Mouse (Mus musculus): Measurements from ENCODE around the gene Socs7. TPM values are rescaled to one million over a fixed set of nuclear protein-coding genes. Genes with fewer than 3 reads are reported as not detected.

The Socs7 gene
- polyA plus RNA-seq, 1 experiment from 2014 or later: 21.7 TPM

- in situ Hi-C loops (cut with MboI; ENCODE audit: low pct_unique_long_range_greater_than_20kb): loop anchor here (25.0 kb wide), 1 partner anchor 252 kb away; no protein-coding TSS in a partner anchor
- no peak for TF ChIP-seq CTCF (IDR thresholded peaks at IDR 0.05)
- ATAC-seq (no peak), DNase-seq (ENCODE audit: low read depth, low spot score) (no peak)
- no peaks in the 10 kb centered on the region for H3K27me3 ChIP-seq
- ChIA-PET CTCF (no interaction called here), POLR2A (no interaction called here)
These were observed 23.4 kb upstream of the Socs7 start for GRCm38 (mm10) chr11:97338977-97339315.

- DNase-seq (ENCODE audit: low read depth, low spot score) (no peak), ATAC-seq (no peak)
- ChIA-PET POLR2A (interaction anchor here (0.6 kb wide), 1 partner anchor 52 kb away, joined by 3 read pairs; no protein-coding TSS in a partner anchor), CTCF (interaction anchor here (1.0 kb wide), 1 partner anchor 15 kb away, joined by 4 read pairs; no protein-coding TSS in a partner anchor)
- H3K27me3 ChIP-seq: no peaks in the 10 kb centered on the region
- TF ChIP-seq CTCF (IDR thresholded peaks at IDR 0.05): no peak
- in situ Hi-C loops (cut with MboI; ENCODE audit: low pct_unique_long_range_greater_than_20kb): loop anchor here (25.0 kb wide), 1 partner anchor 256 kb away; no protein-coding TSS in a partner anchor
These were observed 19.2 kb upstream of the Socs7 start for GRCm38 (mm10) chr11:97343175-97343574.

GRCm38 (mm10) chr11:97343619-97344018 lies 18.7 kb upstream of the Socs7 start:
- TF ChIP-seq CTCF (IDR thresholded peaks at IDR 0.05): no peak
- ATAC-seq: no peak
- CTCF ChIA-PET: interaction anchor here (0.8 to 1.0 kb wide), 2 partner anchors 9 to 15 kb away, joined by 4 to 5 read pairs; no protein-coding TSS in a partner anchor
- in situ Hi-C loops (cut with MboI; ENCODE audit: low pct_unique_long_range_greater_than_20kb): loop anchor here (25.0 kb wide), 1 partner anchor 256 kb away; no protein-coding TSS in a partner anchor
- no peaks in the 10 kb centered on the region for H3K27me3 ChIP-seq
- no peak for DNase-seq (ENCODE audit: low read depth, low spot score)
- POLR2A ChIA-PET: interaction anchor here (0.6 kb wide), 1 partner anchor 52 kb away, joined by 3 read pairs; no protein-coding TSS in a partner anchor

GRCm38 (mm10) chr11:97345446-97345845 lies 16.9 kb upstream of the Socs7 start:
- H3K27me3 ChIP-seq: no peaks in the 10 kb centered on the region
- DNase-seq (ENCODE audit: low read depth, low spot score): no peak
- no peak for TF ChIP-seq CTCF (IDR thresholded peaks at IDR 0.05)
- no peak for ATAC-seq
- POLR2A ChIA-PET: no interaction called here
- CTCF ChIA-PET: no interaction called here
- in situ Hi-C loops (cut with MboI; ENCODE audit: low pct_unique_long_range_greater_than_20kb): loop anchor here (25.0 kb wide), 1 partner anchor 258 kb away; no protein-coding TSS in a partner anchor

- in situ Hi-C loops (cut with MboI; ENCODE audit: low pct_unique_long_range_greater_than_20kb): loop anchor here (25.0 kb wide), 1 partner anchor 259 kb away; no protein-coding TSS in a partner anchor
- no peak for ATAC-seq
- TF ChIP-seq CTCF (IDR thresholded peaks at IDR 0.05): no peak
- no peaks in the 10 kb centered on the region for H3K27me3 ChIP-seq
- CTCF ChIA-PET: no interaction called here
- no peak for DNase-seq (ENCODE audit: low read depth, low spot score)
- POLR2A ChIA-PET: no interaction called here
These were observed 16.0 kb upstream of the Socs7 start for GRCm38 (mm10) chr11:97346383-97346782.

GRCm38 (mm10) chr11:97347291-97347690 lies 15.1 kb upstream of the Socs7 start:
- in situ Hi-C loops (cut with MboI; ENCODE audit: low pct_unique_long_range_greater_than_20kb): loop anchor here (25.0 kb wide), 1 partner anchor 260 kb away; no protein-coding TSS in a partner anchor
- TF ChIP-seq CTCF (IDR thresholded peaks at IDR 0.05): no peak
- DNase-seq (ENCODE audit: low read depth, low spot score): no peak
- ChIA-PET CTCF (interaction anchor here (0.9 to 1.2 kb wide), 2 partner anchors 11 to 19 kb away, joined by 3 to 4 read pairs; no protein-coding TSS in a partner anchor), POLR2A (no interaction called here)
- H3K27me3 ChIP-seq: no peaks in the 10 kb centered on the region
- no peak for ATAC-seq

- ChIA-PET POLR2A (no interaction called here), CTCF (interaction anchor here (1.6 kb wide), 1 partner anchor 10 kb away, joined by 8 read pairs; no protein-coding TSS in a partner anchor)
- no peaks in the 10 kb centered on the region for H3K27me3 ChIP-seq
- no peak for TF ChIP-seq CTCF (IDR thresholded peaks at IDR 0.05)
- ATAC-seq (peak; percentile 70), DNase-seq (ENCODE audit: low read depth, low spot score) (peak; percentile 93)
- in situ Hi-C loops (cut with MboI; ENCODE audit: low pct_unique_long_range_greater_than_20kb): no loop called here
These were observed 12.3 kb upstream of the Socs7 start for GRCm38 (mm10) chr11:97350035-97350434.

GRCm38 (mm10) chr11:97352027-97352684 lies 10.2 kb upstream of the Socs7 start, which contains the start of gene Gpr179:
TSS of gene Gpr179 (minus strand) at chr11:97352077.
- CTCF ChIA-PET: no interaction called here
- in situ Hi-C loops (cut with MboI; ENCODE audit: low pct_unique_long_range_greater_than_20kb): no loop called here
- TF ChIP-seq CTCF (IDR thresholded peaks at IDR 0.05): no peak
- ATAC-seq (no peak), DNase-seq (ENCODE audit: low read depth, low spot score) (no peak)
- H3K27me3 ChIP-seq: no peaks in the 10 kb centered on the region
- POLR2A ChIA-PET: no interaction called here

- ATAC-seq (no peak), DNase-seq (ENCODE audit: low read depth, low spot score) (no peak)
- in situ Hi-C loops (cut with MboI; ENCODE audit: low pct_unique_long_range_greater_than_20kb): no loop called here
These were observed 9.3 kb upstream of the Socs7 start for GRCm38 (mm10) chr11:97352935-97353597.

GRCm38 (mm10) chr11:97354646-97355045 lies 7.7 kb upstream of the Socs7 start:
- POLR2A ChIA-PET: no interaction called here
- TF ChIP-seq CTCF (IDR thresholded peaks at IDR 0.05): no peak
- H3K27me3 ChIP-seq: no peaks in the 10 kb centered on the region
- in situ Hi-C loops (cut with MboI; ENCODE audit: low pct_unique_long_range_greater_than_20kb): no loop called here
- DNase-seq (ENCODE audit: low read depth, low spot score) (no peak), ATAC-seq (no peak)
- CTCF ChIA-PET: interaction anchor here (1.2 kb wide), 1 partner anchor 39 kb away, joined by 3 read pairs; no protein-coding TSS in a partner anchor

More at GRCm38 (mm10) chr11:97352935-97353597, 9.3 kb upstream of the Socs7 start:
- no peaks in the 10 kb centered on the region for H3K27me3 ChIP-seq
- TF ChIP-seq CTCF (IDR thresholded peaks at IDR 0.05): no peak
- CTCF ChIA-PET: no interaction called here
- POLR2A ChIA-PET: no interaction called here

DNA sequence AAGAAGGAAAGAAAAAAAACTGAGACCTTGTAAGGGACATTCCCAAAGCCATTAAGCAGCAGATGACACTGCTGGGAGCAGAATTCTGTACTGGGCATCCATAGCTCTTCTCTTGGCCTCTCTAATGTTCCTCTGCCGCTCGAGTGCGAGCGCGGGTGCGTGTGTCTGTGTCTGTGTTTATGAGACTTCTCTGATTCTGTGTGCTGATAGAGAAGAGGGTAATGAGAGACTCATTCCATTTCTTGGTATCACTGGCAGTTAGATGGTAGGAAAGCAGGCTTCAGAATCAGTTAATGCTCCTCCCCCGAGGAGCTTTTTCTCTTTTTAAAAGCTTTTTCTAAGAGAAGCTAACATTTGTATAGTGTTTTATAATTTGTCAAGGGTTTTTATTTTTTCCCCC lies 7.1 kb upstream of the Socs7 start:
- DNase-seq (ENCODE audit: low read depth, low spot score) (no peak), ATAC-seq (no peak)
- in situ Hi-C loops (cut with MboI; ENCODE audit: low pct_unique_long_range_greater_than_20kb): no loop called here
- ChIA-PET CTCF (interaction anchor here (1.2 kb wide), 2 partner anchors 15 to 39 kb away, joined by 3 read pairs; no protein-coding TSS in a partner anchor), POLR2A (no interaction called here)
- H3K27me3 ChIP-seq: no peaks in the 10 kb centered on the region
- no peak for TF ChIP-seq CTCF (IDR thresholded peaks at IDR 0.05)

Data from Patski (cell line).